Mouse (Mus musculus) bone marrow, adult 2 months (tissue): Measurements from ENCODE around the gene Dynlt1c.
"Not testable (repeated sequence)": the region's sequence is repeated elsewhere in the genome, so short reads cannot be mapped to it uniquely, and the experiment has no call there.

Experiments used
- CTCF ChIP-seq: fragments of 200-500 bp; IDR thresholded peaks from 2 replicates; pipeline ENCODE4 v1.5.1; 2011; ENCODE audit warnings: low read length, control low read depth; ENCODE audit not compliant: control insufficient read depth, insufficient read depth
- POLR2A ChIP-seq: fragments of 200-500 bp; IDR thresholded peaks from 2 replicates; pipeline ENCODE4 v1.6.1; 2011; ENCODE audit warnings: low read depth, mild to moderate bottlenecking, control low read depth, low read length, borderline replicate concordance; ENCODE audit not compliant: control insufficient read depth

- not testable (repeated sequence) for TF ChIP-seq CTCF, POLR2A
These were observed 41.9 kb upstream of the Dynlt1c start for GRCm38 (mm10) chr17:6559447-6560133.
